Mouse (Mus musculus): Measurements from ENCODE around the gene Kcna3.

- TF ChIP-seq GATA1 (IDR thresholded peaks at IDR 0.05; ENCODE audit: borderline replicate concordance, low read length) (no peak), FLI1 (IDR thresholded peaks at IDR 0.05; ENCODE audit: low read length) (no peak)
Measured at GRCm38 (mm10) chr3:107038661-107039223, 2.8 kb downstream of the Kcna3 start.

Data from megakaryocyte, embryonic 14.5 days (primary cell).